Mouse (Mus musculus) cerebellum, adult 11-12 months (tissue): ENCODE measurements at regions not wholly inside any gene's neighbourhood (a gene's known extent, or its start where the extent isn't known, plus 50 kb on each side); places are given as distances from the start of the nearest gene placed in this dataset.

ENCODE experiments used
- DNase-seq: peaks from one replicate; pipeline ENCODE4 v3.0.0; 2022

DNA sequence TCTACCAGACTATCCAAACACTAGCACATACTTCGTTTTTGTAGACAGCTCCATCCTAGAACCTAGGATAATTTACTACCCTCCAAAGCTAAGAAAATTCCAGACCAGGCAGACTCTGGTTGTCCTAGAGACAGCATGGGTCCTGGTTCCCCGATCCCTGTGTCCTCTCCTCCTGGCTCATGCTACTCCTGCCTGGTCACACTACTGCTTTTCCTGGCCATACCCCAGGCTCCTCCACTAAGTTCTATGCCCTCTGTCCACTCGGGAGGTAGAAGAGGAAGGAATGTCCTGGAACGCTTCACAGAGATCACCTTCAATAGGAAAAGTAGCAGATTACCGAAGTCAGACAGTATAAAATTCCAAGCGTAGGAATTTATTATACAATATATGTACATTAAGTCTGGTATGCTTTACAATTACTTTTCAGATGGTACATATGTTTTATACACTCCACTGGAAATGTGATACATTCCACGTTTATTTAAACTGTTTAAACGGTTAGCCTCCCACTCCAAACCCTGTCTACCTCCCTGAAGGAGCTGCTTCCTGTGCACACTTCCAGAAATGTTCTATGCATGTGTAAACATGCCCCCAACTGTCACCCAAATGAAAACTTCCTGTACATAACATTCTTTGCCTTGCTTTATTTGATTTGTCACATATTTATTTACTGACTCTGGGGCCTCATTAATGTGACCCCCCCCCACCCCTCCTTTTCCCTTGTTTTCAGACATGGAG, 151.6 kb downstream of the Adamts15 start:
- no peak for DNase-seq

GRCm38 (mm10) chr9:30769435-30769729, 152.9 kb downstream of the Adamts15 start:
- no peak for DNase-seq

GRCm38 (mm10) chr9:30768665-30769434, 153.4 kb downstream of the Adamts15 start:
- no peak for DNase-seq

- DNase-seq: no peak
Observed at GRCm38 (mm10) chr9:30766701-30767100, 155.6 kb downstream of the Adamts15 start.

- DNase-seq: no peak
Observed at GRCm38 (mm10) chr9:30766171-30766570, 156.1 kb downstream of the Adamts15 start.

DNA sequence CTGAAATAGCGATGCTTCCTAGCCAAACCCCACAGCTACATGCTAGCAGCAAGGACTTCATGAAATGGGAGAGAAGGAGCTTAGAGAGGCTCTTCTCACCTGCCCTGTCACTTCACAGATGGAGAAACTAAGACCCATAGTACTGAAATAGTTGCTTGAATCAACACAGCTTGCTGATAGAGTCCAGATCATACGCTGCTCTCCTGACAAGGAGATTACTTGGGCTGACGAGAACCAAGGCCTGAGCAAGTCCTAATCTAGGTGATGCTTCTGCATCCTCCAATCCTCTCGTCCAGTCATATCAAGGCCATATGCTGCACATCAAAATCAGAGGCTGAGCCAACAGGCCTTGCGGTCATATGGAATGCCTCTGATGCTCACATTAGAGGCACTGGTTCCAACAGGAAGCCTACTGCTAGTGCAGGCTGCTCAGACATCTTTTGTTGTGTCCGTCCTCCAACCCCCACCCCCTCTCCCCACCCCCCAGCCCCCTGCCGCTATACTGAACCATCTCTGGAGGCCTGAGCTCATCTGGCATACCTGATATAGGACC, 157.2 kb downstream of the Adamts15 start:
- no peak for DNase-seq

GRCm38 (mm10) chr9:30762913-30763312, 159.3 kb downstream of the Adamts15 start:
- no peak for DNase-seq

GRCm38 (mm10) chr9:30758121-30758520, 164.1 kb downstream of the Adamts15 start:
- no peak for DNase-seq

DNA sequence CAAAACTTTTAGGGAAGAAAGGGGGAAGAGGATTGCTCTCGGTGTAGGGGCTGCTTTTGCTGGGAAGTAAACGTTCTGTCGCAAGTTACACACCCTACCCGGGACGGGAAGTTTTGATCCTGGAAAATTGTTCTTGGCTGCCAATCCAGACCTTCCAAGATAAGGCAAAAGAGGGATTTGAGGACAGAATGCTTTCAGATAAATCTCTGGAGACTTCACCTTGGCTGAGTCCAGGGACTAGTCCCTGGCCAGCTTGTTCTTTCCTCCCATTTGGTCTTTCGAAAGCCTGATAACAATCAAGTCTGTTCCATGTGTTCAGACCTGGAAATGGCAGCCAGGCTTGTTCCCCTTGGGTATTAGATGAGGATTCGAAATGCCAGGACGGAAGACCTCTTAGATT, 164.8 kb downstream of the Adamts15 start:
- DNase-seq: no peak

GRCm38 (mm10) chr9:30756796-30757195, 165.5 kb downstream of the Adamts15 start:
- no peak for DNase-seq

- no peak for DNase-seq
Observed at GRCm38 (mm10) chr9:30755586-30755985, 166.7 kb downstream of the Adamts15 start.

DNA sequence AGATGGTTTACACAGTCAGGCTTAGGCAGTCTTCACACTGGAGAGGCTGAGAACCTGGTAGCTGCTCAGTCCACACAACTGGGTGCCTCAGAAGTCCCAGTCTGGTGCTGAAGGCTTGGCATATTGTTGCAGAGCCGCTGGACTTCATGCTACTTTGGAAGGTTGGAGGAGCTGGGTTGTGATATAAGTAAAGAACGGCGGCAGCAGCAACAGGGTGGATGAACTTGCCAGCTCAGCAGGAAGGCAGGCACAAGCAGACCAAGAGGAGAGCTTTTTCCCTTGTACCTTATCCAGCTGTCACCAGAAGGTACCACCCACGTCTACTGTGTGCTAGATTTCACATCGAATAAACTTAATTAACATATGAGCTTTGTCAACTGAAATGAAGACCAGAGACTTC, 167.4 kb downstream of the Adamts15 start:
- no peak for DNase-seq

DNA sequence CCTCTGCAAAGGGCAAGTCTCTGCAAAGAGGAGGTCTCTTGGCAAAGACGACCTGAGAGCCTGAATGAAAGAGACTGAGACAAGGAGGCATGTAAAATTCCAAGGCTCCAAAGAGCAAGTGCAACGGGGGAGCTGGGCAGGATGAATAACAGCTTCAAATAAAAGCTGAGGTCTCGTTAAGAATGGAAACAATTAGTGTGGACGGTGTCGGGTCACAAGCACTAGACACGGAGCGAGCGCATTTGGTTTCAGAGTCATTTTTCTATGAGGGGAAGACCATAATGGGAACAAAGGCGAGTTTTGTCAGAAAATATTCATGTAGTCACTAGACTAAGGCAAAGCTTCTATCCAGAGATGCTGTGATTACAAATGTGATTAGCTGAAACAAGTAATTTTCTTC, 178.8 kb downstream of the Adamts15 start:
- no peak for DNase-seq

DNA sequence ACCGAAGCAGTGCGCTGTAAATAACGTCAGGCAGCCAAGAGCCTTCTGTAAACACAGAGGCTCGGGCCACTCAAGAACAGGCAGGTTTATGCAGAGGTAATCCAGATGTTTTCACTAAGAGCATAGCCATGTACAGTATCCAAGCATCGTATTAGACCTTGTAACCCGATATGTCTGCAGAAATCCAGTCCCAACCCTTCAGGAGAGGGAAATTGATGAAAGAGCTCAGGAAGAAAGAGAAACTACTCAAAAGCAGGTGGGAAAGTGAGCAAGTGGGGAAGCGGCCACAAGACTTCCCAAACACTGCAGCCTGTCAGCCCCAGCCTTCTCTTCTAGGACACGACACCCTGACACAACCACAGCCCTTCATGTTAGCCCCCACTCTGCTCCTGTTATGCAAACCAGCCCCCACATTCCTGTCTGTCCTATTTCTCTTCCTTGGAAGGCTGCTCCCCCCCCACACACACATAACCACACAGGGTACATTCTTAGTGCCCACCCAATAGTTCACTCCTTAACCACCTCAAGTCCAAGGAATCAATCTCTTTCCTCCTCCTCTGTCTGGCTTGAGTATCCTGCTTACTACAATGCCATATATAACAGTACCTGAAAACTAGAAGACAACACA, 179.7 kb downstream of the Adamts15 start:
- no peak for DNase-seq

- no peak for DNase-seq
Observed at GRCm38 (mm10) chr9:30731687-30732086, 190.6 kb downstream of the Adamts15 start.

DNA sequence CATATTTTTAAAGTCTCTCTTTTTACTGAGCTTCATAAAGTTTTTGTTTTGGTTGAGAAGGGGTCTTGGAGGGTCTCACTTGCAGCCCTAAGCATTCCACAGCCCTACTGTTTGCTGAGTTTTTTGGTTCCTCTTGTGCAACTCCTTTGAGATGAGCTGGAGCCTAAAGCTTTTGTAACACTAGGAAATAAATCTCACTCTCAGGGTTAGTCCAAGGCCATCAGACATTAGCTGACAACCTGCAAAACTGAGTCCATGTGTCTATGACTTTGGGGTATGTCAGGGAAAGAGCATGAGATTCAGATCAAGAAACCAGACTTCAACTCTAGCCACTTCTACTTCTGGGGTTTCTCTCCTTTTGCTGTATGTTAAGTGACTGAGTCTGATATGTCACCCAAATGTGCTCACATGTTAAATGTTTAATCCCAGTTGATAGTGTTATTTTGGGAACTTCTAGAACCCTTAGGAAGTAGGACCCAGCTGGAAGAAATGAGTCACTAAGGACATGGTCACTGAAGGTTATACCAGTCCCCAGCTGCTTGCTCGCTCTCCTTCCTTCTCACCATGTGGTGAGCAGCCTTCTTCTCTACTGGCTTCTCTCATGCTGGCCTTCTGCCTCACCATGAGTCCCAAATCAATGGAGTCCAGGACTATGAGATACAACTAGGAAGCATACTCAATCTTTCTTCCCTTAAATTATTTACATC, 198.7 kb downstream of the Adamts15 start:
- DNase-seq: no peak

GRCm38 (mm10) chr9:30721861-30722260, 200.4 kb downstream of the Adamts15 start:
- DNase-seq: no peak

GRCm38 (mm10) chr9:30716421-30717170, 205.7 kb downstream of the Adamts15 start:
- DNase-seq: peak; percentile 16

- DNase-seq: no peak
Observed at GRCm38 (mm10) chr9:30710131-30710530, 212.1 kb downstream of the Adamts15 start.

DNA sequence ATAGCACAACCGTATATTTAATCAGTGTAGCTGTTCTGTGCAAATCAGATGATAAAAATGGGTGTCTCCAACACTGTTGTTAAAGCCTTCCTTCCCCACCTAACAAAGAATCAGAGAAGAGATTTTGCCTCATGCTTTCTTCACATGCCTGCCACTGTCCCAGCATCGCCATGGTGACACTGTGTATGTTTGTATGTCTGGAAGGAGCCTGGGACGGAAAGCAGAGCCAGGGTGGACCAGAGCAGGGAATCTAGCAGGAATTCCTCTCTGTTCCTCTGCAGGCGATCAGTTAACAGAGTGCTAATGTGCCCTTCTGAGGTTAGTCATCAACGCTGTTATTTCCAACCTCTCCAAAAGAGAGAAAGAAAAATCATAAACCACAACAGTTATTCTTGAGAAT, 222.4 kb downstream of the Adamts15 start:
- no peak for DNase-seq

DNA sequence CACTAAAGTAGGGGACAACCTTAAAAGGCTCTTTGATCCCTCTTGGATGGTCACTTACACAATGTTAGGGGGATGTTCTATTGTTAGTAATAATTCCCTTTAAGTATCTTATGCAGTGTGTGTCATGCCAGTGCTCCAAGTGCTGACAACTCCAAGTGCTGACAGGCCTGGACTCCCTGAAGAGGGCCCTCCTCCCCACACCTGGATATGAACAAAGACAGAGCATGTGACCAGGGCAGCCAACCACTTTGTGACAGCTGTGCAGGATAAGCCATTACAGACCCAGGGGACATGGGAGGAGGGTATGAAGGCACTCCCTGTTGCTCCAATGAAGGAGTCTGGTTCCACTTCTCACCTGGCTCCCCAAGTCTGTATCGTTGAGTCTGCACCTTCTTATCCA, 224.7 kb downstream of the Adamts15 start:
- DNase-seq: no peak

GRCm38 (mm10) chr9:30668095-30668494, 241.2 kb downstream of the Snx19 start:
- no peak for DNase-seq
